Mouse (Mus musculus) E14TG2a.4 (cell line): ENCODE results near the gene Mettl24.

Experiments used
- CTCF ChIP-seq: conservative IDR thresholded peaks from 2 replicates; pipeline ENCODE4 v1.5.1; 2014; ENCODE audit warnings: low read length
- NANOG ChIP-seq: IDR thresholded peaks from 2 replicates; pipeline ENCODE4 v1.6.1; 2014; ENCODE audit warnings: borderline replicate concordance, low read length, mixed read lengths

- TF ChIP-seq CTCF (no peak), NANOG (no peak)
Measured at GRCm38 (mm10) chr10:40724342-40724741, 41.3 kb downstream of the Mettl24 start.
